Mouse (Mus musculus): Measurements from ENCODE around the gene Gpd1l.
A peak's percentile ranks its signal among the peaks of the same experiment; 100 is the strongest.
"Not testable (repeated sequence)": the region's sequence is repeated elsewhere in the genome, so short reads cannot be mapped to it uniquely, and the experiment has no call there.

Gene Gpd1l

GRCm38 (mm10) chr9:114933723-114934171, at the start of gene Gpd1l:
Gpd1l (minus strand) TSS chr9:114933987.
- DNase-seq (ENCODE audit: low spot score in 2 of 2): peak; percentile 97 to 99

GRCm38 (mm10) chr9:114982689-114983360, 49.0 kb upstream of the Gpd1l start, which contains the start of gene Rps27rt:
Rps27rt (minus strand) TSS chr9:114982739.
- DNase-seq (ENCODE audit: low spot score in 2 of 2): no peak

- DNase-seq (ENCODE audit: low spot score in 2 of 2): no peak
These were observed 46.2 kb upstream of the Gpd1l start for GRCm38 (mm10) chr9:114979969-114980368.

GRCm38 (mm10) chr9:114978281-114979111, 44.7 kb upstream of the Gpd1l start, which contains the start of gene Osbpl10:
Osbpl10 (plus strand) TSS chr9:114978569.
- peak in 1 of 2 experiments; percentile 12 for DNase-seq (ENCODE audit: low spot score in 2 of 2)

GRCm38 (mm10) chr9:114977461-114978280, 43.9 kb upstream of the Gpd1l start:
- no peak for DNase-seq (ENCODE audit: low spot score in 2 of 2)

- DNase-seq (ENCODE audit: low spot score in 2 of 2): not testable (repeated sequence)
These were observed 32.5 kb upstream of the Gpd1l start for GRCm38 (mm10) chr9:114966286-114966685.

- DNase-seq (ENCODE audit: low spot score in 2 of 2): no peak
These were observed 30.3 kb upstream of the Gpd1l start for GRCm38 (mm10) chr9:114964093-114964492.

GRCm38 (mm10) chr9:114960844-114961243, 27.1 kb upstream of the Gpd1l start:
- DNase-seq (ENCODE audit: low spot score in 2 of 2): no peak

GRCm38 (mm10) chr9:114960043-114960789, 26.4 kb upstream of the Gpd1l start:
- DNase-seq (ENCODE audit: low spot score in 2 of 2): no peak

- DNase-seq (ENCODE audit: low spot score in 2 of 2): peak; percentile 5 to 16
These were observed 23.2 kb upstream of the Gpd1l start for GRCm38 (mm10) chr9:114956945-114957344.

GRCm38 (mm10) chr9:114955340-114955739, 21.6 kb upstream of the Gpd1l start:
- no peak for DNase-seq (ENCODE audit: low spot score in 2 of 2)

- no peak for DNase-seq (ENCODE audit: low spot score in 2 of 2)
These were observed 19.1 kb upstream of the Gpd1l start for GRCm38 (mm10) chr9:114952866-114953265.

- DNase-seq (ENCODE audit: low spot score in 2 of 2): no peak
These were observed 14.6 kb upstream of the Gpd1l start for GRCm38 (mm10) chr9:114948395-114948794.

GRCm38 (mm10) chr9:114945576-114945975, 11.8 kb upstream of the Gpd1l start:
- no peak for DNase-seq (ENCODE audit: low spot score in 2 of 2)

- no peak for DNase-seq (ENCODE audit: low spot score in 2 of 2)
These were observed 10.9 kb upstream of the Gpd1l start for GRCm38 (mm10) chr9:114944642-114945041.

GRCm38 (mm10) chr9:114936687-114937086, 2.9 kb upstream of the Gpd1l start:
- DNase-seq (ENCODE audit: low spot score in 2 of 2): no peak

- no peak for DNase-seq (ENCODE audit: low spot score in 2 of 2)
These were observed 1.5 kb upstream of the Gpd1l start for GRCm38 (mm10) chr9:114935321-114935720.

GRCm38 (mm10) chr9:114934231-114934630, 444 bp upstream of the Gpd1l start:
- DNase-seq (ENCODE audit: low spot score in 2 of 2): peak in 1 of 2 experiments; percentile 34

- DNase-seq (ENCODE audit: low spot score in 2 of 2): peak in 1 of 2 experiments; percentile 63
These were observed 607 bp downstream of the Gpd1l start for GRCm38 (mm10) chr9:114933037-114933722.

GRCm38 (mm10) chr9:114932607-114933006, 1.2 kb downstream of the Gpd1l start:
- DNase-seq (ENCODE audit: low spot score in 2 of 2): no peak

Measured in spleen, postnatal 36 days (tissue).